Mouse (Mus musculus): ENCODE measurements around the gene Gata2.
A peak's percentile ranks its signal among the peaks of the same experiment; 100 is the strongest.
"Not testable (repeated sequence)": the region's sequence is repeated elsewhere in the genome, so short reads cannot be mapped to it uniquely, and the experiment has no call there.

Gata2 gene

GRCm38 (mm10) chr6:88193433-88194052 lies at the start of gene Gata2:
Gata2 (plus strand) TSS chr6:88193891.
- no peak for DNase-seq (ENCODE audit: low read depth, low spot score)

GRCm38 (mm10) chr6:88145793-88146192 lies 47.9 kb upstream of the Gata2 start:
- no peak for DNase-seq (ENCODE audit: low read depth, low spot score)

GRCm38 (mm10) chr6:88146576-88146975 lies 47.1 kb upstream of the Gata2 start:
- no peak for DNase-seq (ENCODE audit: low read depth, low spot score)

GRCm38 (mm10) chr6:88147411-88148003 lies 46.2 kb upstream of the Gata2 start:
- DNase-seq (ENCODE audit: low read depth, low spot score) = no peak

GRCm38 (mm10) chr6:88151335-88151734 lies 42.4 kb upstream of the Gata2 start:
- no peak for DNase-seq (ENCODE audit: low read depth, low spot score)

GRCm38 (mm10) chr6:88152127-88152705 lies 41.5 kb upstream of the Gata2 start:
- no peak for DNase-seq (ENCODE audit: low read depth, low spot score)

- DNase-seq (ENCODE audit: low read depth, low spot score) = no peak
Observed at GRCm38 (mm10) chr6:88152979-88153378, 40.7 kb upstream of the Gata2 start.

- not testable (repeated sequence) for DNase-seq (ENCODE audit: low read depth, low spot score)
Observed at GRCm38 (mm10) chr6:88155614-88156013, 38.1 kb upstream of the Gata2 start.

GRCm38 (mm10) chr6:88158790-88159189 lies 34.9 kb upstream of the Gata2 start:
- no peak for DNase-seq (ENCODE audit: low read depth, low spot score)

GRCm38 (mm10) chr6:88166054-88166453 lies 27.6 kb upstream of the Gata2 start:
- no peak for DNase-seq (ENCODE audit: low read depth, low spot score)

- no peak for DNase-seq (ENCODE audit: low read depth, low spot score)
Observed at GRCm38 (mm10) chr6:88174191-88174590, 19.5 kb upstream of the Gata2 start.

GRCm38 (mm10) chr6:88174676-88175075 lies 19.0 kb upstream of the Gata2 start:
- DNase-seq (ENCODE audit: low read depth, low spot score) = no peak

- DNase-seq (ENCODE audit: low read depth, low spot score) = no peak
Observed at GRCm38 (mm10) chr6:88184671-88185070, 9.0 kb upstream of the Gata2 start.

- DNase-seq (ENCODE audit: low read depth, low spot score) = no peak
Observed at GRCm38 (mm10) chr6:88188148-88188547, 5.5 kb upstream of the Gata2 start.

GRCm38 (mm10) chr6:88189312-88190042 lies 4.2 kb upstream of the Gata2 start:
- DNase-seq (ENCODE audit: low read depth, low spot score) = peak; percentile 69

GRCm38 (mm10) chr6:88190043-88190309 lies 3.7 kb upstream of the Gata2 start:
- no peak for DNase-seq (ENCODE audit: low read depth, low spot score)

- DNase-seq (ENCODE audit: low read depth, low spot score) = no peak
Observed at GRCm38 (mm10) chr6:88190310-88191023, 3.2 kb upstream of the Gata2 start.

GRCm38 (mm10) chr6:88191024-88191365 lies 2.7 kb upstream of the Gata2 start:
- DNase-seq (ENCODE audit: low read depth, low spot score) = no peak

GRCm38 (mm10) chr6:88191411-88192070 lies 2.1 kb upstream of the Gata2 start:
- DNase-seq (ENCODE audit: low read depth, low spot score) = no peak

- no peak for DNase-seq (ENCODE audit: low read depth, low spot score)
Observed at GRCm38 (mm10) chr6:88192756-88193155, 935 bp upstream of the Gata2 start.

- no peak for DNase-seq (ENCODE audit: low read depth, low spot score)
Observed at GRCm38 (mm10) chr6:88194053-88194977, 624 bp downstream of the Gata2 start.
